Mouse (Mus musculus) small intestine, adult 2 months (tissue): ENCODE data around the gene Trcg1.

Experiments used
- CTCF ChIP-seq: fragments of 200-500 bp; IDR thresholded peaks from 2 replicates; pipeline ENCODE4 v1.5.1; 2012; ENCODE audit warnings: low read depth, mild to moderate bottlenecking, control low read depth, inconsistent platforms, low read length, moderate library complexity, mixed read lengths; ENCODE audit not compliant: insufficient replicate concordance, insufficient read length; ENCODE audit errors: extremely low read depth
- POLR2A ChIP-seq: fragments of 200-500 bp; IDR thresholded peaks from 2 replicates; pipeline ENCODE4 v1.6.1; 2012; ENCODE audit warnings: low read depth, mild to moderate bottlenecking, control low read depth, inconsistent platforms, low read length, moderate library complexity

DNA sequence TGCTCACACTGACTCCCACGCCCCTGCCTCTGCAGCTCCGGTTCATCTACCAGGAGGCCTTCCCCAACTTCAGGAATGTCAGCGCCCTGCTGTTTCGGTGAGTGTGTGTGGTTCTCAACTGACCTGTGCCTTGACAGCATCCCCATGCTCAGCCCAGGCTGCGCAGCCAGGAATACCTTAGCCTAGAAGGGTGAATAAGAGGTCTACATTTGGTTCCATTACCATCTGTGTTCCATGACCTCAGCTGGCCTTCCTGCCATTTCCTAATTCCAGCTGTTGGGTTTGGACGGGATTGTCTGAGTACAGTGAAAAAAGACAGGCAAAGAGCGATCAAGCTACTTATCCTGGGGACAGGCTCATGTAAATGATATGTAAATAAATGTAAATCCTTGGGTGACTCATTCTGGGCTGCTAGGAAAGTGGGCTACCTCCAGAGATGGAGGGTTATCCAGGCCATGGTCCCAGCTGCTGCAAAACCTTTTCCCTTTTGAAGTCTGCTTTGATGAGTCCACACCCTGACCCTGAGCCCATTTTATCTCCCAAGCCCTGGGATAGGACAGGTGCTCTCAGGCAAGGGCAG, 7.8 kb downstream of the Trcg1 start:
- TF ChIP-seq CTCF (no peak), POLR2A (no peak)
